Mouse (Mus musculus) thymus, postnatal 14 days (tissue): Measurements from ENCODE around the gene Dcaf4.

ENCODE experiments used
- DNase-seq: peaks from one replicate; pipeline ENCODE4 v3.0.0; 2021

Gene Dcaf4

GRCm38 (mm10) chr12:83520311-83520890, at the start of gene Dcaf4:
Dcaf4 (plus strand) TSS chr12:83520466.
- DNase-seq: peak; percentile 99

- DNase-seq: no peak
Measured at GRCm38 (mm10) chr12:83471760-83472159, 48.5 kb upstream of the Dcaf4 start.

- no peak for DNase-seq
Measured at GRCm38 (mm10) chr12:83473987-83474600, 46.2 kb upstream of the Dcaf4 start.

GRCm38 (mm10) chr12:83475419-83475818, 44.8 kb upstream of the Dcaf4 start:
- no peak for DNase-seq

- no peak for DNase-seq
Measured at GRCm38 (mm10) chr12:83476277-83476676, 44.0 kb upstream of the Dcaf4 start.

GRCm38 (mm10) chr12:83479140-83479539, 41.1 kb upstream of the Dcaf4 start:
- no peak for DNase-seq

GRCm38 (mm10) chr12:83479818-83480401, 40.4 kb upstream of the Dcaf4 start:
- no peak for DNase-seq

GRCm38 (mm10) chr12:83481439-83481838, 38.8 kb upstream of the Dcaf4 start:
- no peak for DNase-seq

GRCm38 (mm10) chr12:83483653-83484052, 36.6 kb upstream of the Dcaf4 start:
- DNase-seq: no peak

- peak; percentile 12 for DNase-seq
Measured at GRCm38 (mm10) chr12:83484855-83485745, 35.2 kb upstream of the Dcaf4 start.

- peak; percentile 11 for DNase-seq
Measured at GRCm38 (mm10) chr12:83485911-83486670, 34.2 kb upstream of the Dcaf4 start.

GRCm38 (mm10) chr12:83486671-83487461, 33.4 kb upstream of the Dcaf4 start:
- peak; percentile 42 for DNase-seq

GRCm38 (mm10) chr12:83487476-83487991, 32.7 kb upstream of the Dcaf4 start, which contains the start of gene Dpf3:
Dpf3 (minus strand) TSS chr12:83487716.
- peak; percentile 87 for DNase-seq

GRCm38 (mm10) chr12:83488211-83488941, 31.9 kb upstream of the Dcaf4 start:
- DNase-seq: peak; percentile 9

- peak; percentile 13 for DNase-seq
Measured at GRCm38 (mm10) chr12:83489748-83490147, 30.5 kb upstream of the Dcaf4 start.

GRCm38 (mm10) chr12:83491609-83492008, 28.7 kb upstream of the Dcaf4 start:
- peak; percentile 23 for DNase-seq

GRCm38 (mm10) chr12:83492808-83493207, 27.5 kb upstream of the Dcaf4 start:
- no peak for DNase-seq

- no peak for DNase-seq
Measured at GRCm38 (mm10) chr12:83494196-83494595, 26.1 kb upstream of the Dcaf4 start.

- DNase-seq: no peak
Measured at GRCm38 (mm10) chr12:83495248-83495960, 24.9 kb upstream of the Dcaf4 start.

- no peak for DNase-seq
Measured at GRCm38 (mm10) chr12:83495961-83496282, 24.3 kb upstream of the Dcaf4 start.
